Mouse (Mus musculus) G1E (cell line): ENCODE results near the gene Trrap.

Experiments
- CTCF ChIP-seq: IDR thresholded peaks from 2 replicates; pipeline ENCODE4 v1.5.1; 2012; ENCODE audit warnings: low read depth, low read length, inconsistent platforms, mixed read lengths
- GATA1 ChIP-seq: IDR thresholded peaks from 2 replicates; pipeline ENCODE4 v1.6.1; 2012; ENCODE audit warnings: borderline replicate concordance, low read length, inconsistent platforms, mixed read lengths
- GATA2 ChIP-seq: IDR thresholded peaks from 2 replicates; pipeline ENCODE4 v1.6.1; 2012; ENCODE audit warnings: low read depth, low read length, inconsistent platforms, borderline replicate concordance
- POLR2AphosphoS5 ChIP-seq: IDR thresholded peaks from 2 replicates; pipeline ENCODE4 v1.6.1; 2012; ENCODE audit warnings: low read depth, low read length, inconsistent platforms; ENCODE audit not compliant: insufficient replicate concordance
- TAL1 ChIP-seq: conservative IDR thresholded peaks from 2 replicates; pipeline ENCODE4 v1.6.1; 2012; ENCODE audit warnings: low read depth, low read length, inconsistent platforms, mixed read lengths

GRCm38 (mm10) chr5:144734949-144735348, 32.6 kb upstream of the Trrap start:
- TF ChIP-seq CTCF (peak; percentile 78), GATA1 (no peak), POLR2AphosphoS5 (no peak), TAL1 (no peak), GATA2 (no peak)
